Mouse (Mus musculus) cerebral cortex, adult 2 months (tissue): Measurements from ENCODE around the gene Mylk2.

Experiments
- whole genome bisulfite sequencing: fragments of 180-500 bp; shearing (Covaris S2); methylation state at CpG from one replicate; pipeline ENCODE4 v1.1.7; 2018; 5-methylcytosine and 5-hydroxymethylcytosine counted together

The Mylk2 gene

GRCm38 (mm10) chr2:152943568-152943967, 32.4 kb downstream of the Mylk2 start:
- 17% methylated on average over 8 of the region's 8 CpGs for WGBS

- WGBS: 76% methylated on average over 9 of the region's 9 CpGs
These were observed 32.9 kb downstream of the Mylk2 start for GRCm38 (mm10) chr2:152944013-152944412.

- 56% methylated on average over 7 of the region's 7 CpGs for WGBS
These were observed 35.9 kb downstream of the Mylk2 start for GRCm38 (mm10) chr2:152947098-152947497.

- 80% methylated on average over 5 of the region's 5 CpGs for WGBS
These were observed 37.4 kb downstream of the Mylk2 start for GRCm38 (mm10) chr2:152948438-152949020.

- 39% methylated on average over 11 of the region's 11 CpGs for WGBS
These were observed 39.4 kb downstream of the Mylk2 start for GRCm38 (mm10) chr2:152950358-152951064.

- whole genome bisulfite sequencing: under 1% methylated on average over 50 of the region's 54 CpGs
These were observed 40.1 kb downstream of the Mylk2 start, which contains the start of gene Dusp15 for GRCm38 (mm10) chr2:152951065-152951849. Dusp15 (minus strand) TSS chr2:152951698.

GRCm38 (mm10) chr2:152951850-152952720, 40.9 kb downstream of the Mylk2 start:
- WGBS: 17% methylated on average over 13 of the region's 13 CpGs

GRCm38 (mm10) chr2:152958116-152958515, 47.0 kb downstream of the Mylk2 start:
- 79% methylated on average over 3 of the region's 3 CpGs for WGBS

GRCm38 (mm10) chr2:152962091-152962793, 51.1 kb downstream of the Mylk2 start, which contains the start of gene Ttll9:
Ttll9 (plus strand) TSS chr2:152962485.
- WGBS: 2% methylated on average over 34 of the region's 34 CpGs

GRCm38 (mm10) chr2:152965555-152965954, 54.4 kb downstream of the Mylk2 start:
- 77% methylated on average over 4 of the region's 4 CpGs for WGBS
